Mouse (Mus musculus) G1E (cell line): ENCODE measurements at regions not wholly inside any gene's neighbourhood (a gene's known extent, or its start where the extent isn't known, plus 50 kb on each side); places are given as distances from the start of the nearest gene placed in this dataset.

Source experiments
- CTCF ChIP-seq: IDR thresholded peaks from 2 replicates; pipeline ENCODE4 v1.5.1; 2012; ENCODE audit warnings: low read depth, low read length, inconsistent platforms, mixed read lengths
- GATA1 ChIP-seq: IDR thresholded peaks from 2 replicates; pipeline ENCODE4 v1.6.1; 2012; ENCODE audit warnings: borderline replicate concordance, low read length, inconsistent platforms, mixed read lengths
- POLR2AphosphoS5 ChIP-seq: IDR thresholded peaks from 2 replicates; pipeline ENCODE4 v1.6.1; 2012; ENCODE audit warnings: low read depth, low read length, inconsistent platforms; ENCODE audit not compliant: insufficient replicate concordance
- TAL1 ChIP-seq: conservative IDR thresholded peaks from 2 replicates; pipeline ENCODE4 v1.6.1; 2012; ENCODE audit warnings: low read depth, low read length, inconsistent platforms, mixed read lengths

- no peak for TF ChIP-seq CTCF
- TF ChIP-seq TAL1, result no peak
- no peak for TF ChIP-seq POLR2AphosphoS5
- no peak for TF ChIP-seq GATA1
Observed at GRCm38 (mm10) chr1:143918949-143919348, 85.0 kb downstream of the Rgs2 start.
